Mouse (Mus musculus) layer of hippocampus, adult 9-11 months (tissue): ENCODE measurements around the gene Dcp1b.
"Not testable (repeated sequence)": the region's sequence is repeated elsewhere in the genome, so short reads cannot be mapped to it uniquely, and the experiment has no call there.

ENCODE experiments used
- DNase-seq: peaks from one replicate; pipeline ENCODE4 v3.0.0; 2022

Gene Dcp1b

GRCm38 (mm10) chr6:119196382-119197305 is 21.6 kb downstream of the Dcp1b start, which contains the start of gene Cacna1c:
Cacna1c (minus strand) TSS chr6:119196418.
- no peak for DNase-seq

DNA sequence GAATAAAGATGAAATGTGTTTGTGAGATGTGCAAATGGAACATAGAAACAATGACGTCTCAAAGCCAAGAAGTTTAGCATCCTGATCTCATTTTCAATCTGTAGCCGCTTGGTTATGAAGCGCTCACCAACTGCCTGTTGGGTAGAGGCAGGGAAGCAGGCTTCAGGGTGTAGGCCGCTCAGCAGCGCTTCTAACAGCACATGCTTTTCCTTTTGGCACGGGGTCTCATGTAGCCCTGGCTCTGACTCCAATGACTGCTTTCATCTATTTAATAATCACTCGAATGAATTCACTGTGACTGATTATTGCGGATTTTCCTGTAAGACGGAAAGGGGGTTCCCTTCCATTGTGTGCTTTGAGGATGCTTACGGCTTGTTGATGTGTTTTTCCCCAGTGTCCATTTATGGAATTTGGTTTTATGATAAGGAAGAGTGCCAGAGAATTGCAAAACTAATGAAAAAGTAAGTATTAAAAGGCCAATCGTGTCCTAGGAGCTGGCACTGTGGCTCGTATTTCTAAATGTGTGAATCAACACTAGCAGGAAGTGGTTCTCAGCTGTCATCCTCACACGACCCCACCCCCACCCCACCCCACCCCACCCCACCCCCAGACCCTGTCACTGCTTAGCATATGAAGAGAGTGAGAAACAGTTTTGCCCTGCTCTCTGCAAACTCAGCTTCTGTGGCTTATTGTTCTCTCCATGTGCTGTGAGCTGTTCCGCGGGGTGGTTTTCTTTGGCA is 23.7 kb downstream of the Dcp1b start:
- peak; percentile 52 for DNase-seq

GRCm38 (mm10) chr6:119199274-119199879 is 24.3 kb downstream of the Dcp1b start:
- no peak for DNase-seq

DNA sequence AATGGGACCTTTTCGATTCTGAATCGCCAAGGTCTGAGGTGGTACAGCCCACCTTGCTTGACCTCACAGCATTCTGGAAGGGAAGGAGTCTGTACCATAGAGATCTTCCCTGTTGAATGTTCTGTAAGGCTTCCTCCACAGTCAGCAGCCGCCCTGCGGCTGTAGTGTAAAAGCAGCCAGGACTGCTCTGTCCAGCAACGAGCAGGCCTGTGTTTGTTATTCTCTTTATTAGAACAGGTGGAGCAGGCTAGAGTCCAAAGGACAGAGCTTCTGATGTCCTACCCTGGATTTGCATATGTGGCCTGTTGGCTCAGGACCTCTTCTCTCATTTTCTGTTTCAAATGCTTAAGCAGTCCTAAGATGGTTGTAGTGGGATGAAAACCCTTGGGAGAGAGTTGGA is 25.3 kb downstream of the Dcp1b start:
- DNase-seq = no peak

GRCm38 (mm10) chr6:119201575-119201974 is 26.5 kb downstream of the Dcp1b start:
- DNase-seq = no peak

DNA sequence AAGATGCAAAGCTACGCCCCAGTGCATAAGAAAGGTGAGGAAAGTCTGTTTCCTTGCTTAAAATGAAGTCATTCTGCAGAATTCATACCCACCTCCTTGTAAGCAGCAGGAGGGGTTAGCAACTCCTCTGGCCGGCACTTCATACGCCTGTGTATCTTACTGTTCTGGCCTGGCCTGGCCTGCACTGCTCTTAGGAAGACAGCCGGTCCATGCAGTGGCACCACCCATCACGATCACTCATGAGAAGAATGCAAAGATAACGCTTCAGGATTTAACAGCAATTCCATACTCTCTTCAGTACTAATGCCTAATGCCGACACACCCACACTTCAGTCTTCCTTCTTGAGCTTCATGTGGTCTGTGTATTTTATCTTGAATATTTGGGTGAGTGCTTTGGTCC is 29.2 kb downstream of the Dcp1b start:
- DNase-seq = no peak

DNA sequence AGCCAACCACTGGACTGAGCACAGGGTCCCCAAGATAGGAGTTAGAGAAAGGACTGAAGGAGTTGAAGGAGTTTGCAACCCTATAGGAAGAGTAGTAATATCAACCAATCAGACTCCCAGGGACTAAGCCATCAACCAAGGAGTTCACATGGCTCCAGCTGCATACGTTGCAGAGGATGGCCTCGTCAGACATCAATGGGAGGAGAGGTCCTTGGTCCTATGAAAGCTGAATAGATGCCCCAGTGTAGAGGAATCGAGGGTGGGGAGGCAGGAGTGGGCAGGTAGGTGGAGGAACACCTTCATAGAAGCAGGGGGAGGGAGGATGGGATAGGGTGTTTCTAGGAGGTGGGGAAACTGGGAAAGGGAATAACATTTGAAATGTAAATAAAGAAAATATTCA is 29.9 kb downstream of the Dcp1b start:
- no peak for DNase-seq

DNA sequence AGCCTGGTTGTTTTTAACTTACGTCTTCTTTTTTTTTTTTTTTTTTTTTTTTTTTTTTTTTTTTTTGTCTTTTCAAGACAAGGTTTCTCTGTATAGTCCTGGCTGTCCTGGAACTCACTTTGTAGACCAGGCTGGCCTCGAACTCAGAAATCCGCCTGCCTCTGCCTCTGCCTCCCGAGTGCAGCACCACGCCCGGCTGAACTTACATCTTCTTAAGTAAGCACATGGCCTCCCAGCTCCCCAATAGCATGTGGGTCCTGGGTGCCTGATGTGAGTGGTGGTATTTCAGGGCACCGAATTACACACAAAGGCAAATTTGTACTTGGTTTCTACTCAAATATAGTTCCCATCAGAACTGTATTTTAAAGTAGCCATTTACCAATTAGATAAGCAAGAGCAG is 31.0 kb downstream of the Dcp1b start:
- DNase-seq = not testable (repeated sequence)

DNA sequence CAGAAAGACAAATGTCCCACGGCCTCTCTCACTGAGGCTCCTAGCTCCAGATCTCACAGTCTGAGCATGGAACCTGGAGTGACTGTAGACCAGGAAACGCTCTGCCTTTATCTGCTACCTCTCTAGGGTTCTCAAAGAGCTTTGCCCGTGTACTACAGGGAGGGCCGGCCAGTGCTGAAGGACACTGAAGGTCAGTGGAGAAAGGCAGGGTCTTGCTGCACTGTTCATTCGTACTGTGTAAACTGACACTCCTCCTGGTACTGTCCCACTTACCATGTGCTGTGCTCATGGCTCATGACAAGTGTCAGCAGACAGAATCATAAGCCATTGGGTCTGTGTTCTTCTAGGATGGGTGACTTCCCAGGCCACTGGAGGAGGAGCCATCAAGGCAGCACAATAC is 38.3 kb downstream of the Dcp1b start:
- no peak for DNase-seq

- no peak for DNase-seq
These were observed 39.1 kb downstream of the Dcp1b start for GRCm38 (mm10) chr6:119214190-119214589.

GRCm38 (mm10) chr6:119215040-119215613 is 40.1 kb downstream of the Dcp1b start:
- DNase-seq = no peak

- no peak for DNase-seq
These were observed 42.6 kb downstream of the Dcp1b start for GRCm38 (mm10) chr6:119217661-119218060.

GRCm38 (mm10) chr6:119218591-119218990 is 43.5 kb downstream of the Dcp1b start:
- DNase-seq = no peak

DNA sequence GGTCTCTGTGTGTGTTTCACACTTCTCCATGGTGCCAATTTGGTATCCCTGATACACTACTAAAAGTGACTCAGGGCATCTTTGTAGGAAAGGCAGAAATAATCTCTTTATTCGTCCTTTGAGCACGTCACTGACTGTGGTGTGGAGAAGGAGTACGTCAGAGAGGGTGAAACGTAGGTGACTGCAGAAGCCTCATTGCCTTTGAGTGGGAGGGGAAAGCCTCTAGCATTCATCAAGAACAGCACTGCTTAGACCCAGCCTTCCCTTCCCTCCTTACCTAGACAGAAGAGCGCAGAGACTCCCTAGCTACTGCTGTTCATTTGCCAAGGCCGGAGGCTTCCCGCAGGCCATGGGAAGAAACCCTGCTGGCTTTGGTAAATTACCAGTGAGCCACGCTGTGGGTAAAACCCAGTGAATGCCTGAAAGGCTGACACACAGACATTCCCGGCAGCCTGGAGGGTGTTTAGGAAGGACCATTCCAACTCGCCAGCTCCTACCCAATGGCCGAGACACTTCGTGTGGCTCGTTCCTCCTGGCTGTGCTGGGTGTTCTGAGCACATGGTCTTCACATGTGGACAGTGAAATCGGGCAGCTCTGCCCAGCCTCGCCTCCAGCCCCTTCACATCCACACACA is 44.3 kb downstream of the Dcp1b start:
- peak; percentile 9 for DNase-seq

DNA sequence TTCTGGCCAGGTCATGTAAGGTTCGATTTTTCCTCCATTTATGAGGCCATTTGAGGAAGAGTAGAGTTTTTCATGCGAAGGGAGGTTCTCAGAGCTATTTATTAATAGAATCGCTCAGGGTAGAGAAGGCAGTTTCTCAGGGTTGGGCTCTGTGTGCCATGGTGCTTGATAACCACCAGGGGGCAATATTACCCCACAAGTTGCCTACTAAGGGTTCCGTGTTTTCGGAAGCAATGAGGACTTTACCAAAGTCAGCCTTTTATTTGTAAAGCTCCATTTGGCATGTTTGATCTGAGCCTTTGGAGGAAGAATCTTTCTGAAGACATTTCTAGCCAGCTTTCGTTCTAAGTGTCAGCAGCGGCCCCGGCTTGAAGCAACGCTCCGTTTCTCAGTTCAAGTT is 45.2 kb downstream of the Dcp1b start:
- no peak for DNase-seq

- DNase-seq = no peak
These were observed 49.6 kb downstream of the Dcp1b start for GRCm38 (mm10) chr6:119224451-119225195.

DNA sequence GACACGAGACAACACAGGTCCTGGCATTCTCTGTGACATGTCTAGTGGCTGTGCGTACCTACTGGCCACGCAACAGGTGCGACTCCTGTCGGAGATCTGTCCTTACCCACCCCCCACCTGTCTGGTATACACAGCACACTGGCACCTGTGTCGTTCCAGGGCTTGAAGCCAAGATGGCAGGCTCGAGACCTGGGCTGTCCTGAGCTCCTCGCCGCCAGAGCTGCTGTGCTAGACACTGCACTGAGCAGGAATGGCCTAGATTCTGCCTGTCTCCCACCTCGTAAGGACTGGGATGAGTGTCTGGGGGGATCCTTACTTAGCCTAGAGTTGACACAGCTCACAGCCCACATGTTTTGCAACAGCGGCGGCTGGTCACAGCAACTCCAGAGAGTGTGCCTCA is 50.2 kb downstream of the Dcp1b start:
- no peak for DNase-seq

DNA sequence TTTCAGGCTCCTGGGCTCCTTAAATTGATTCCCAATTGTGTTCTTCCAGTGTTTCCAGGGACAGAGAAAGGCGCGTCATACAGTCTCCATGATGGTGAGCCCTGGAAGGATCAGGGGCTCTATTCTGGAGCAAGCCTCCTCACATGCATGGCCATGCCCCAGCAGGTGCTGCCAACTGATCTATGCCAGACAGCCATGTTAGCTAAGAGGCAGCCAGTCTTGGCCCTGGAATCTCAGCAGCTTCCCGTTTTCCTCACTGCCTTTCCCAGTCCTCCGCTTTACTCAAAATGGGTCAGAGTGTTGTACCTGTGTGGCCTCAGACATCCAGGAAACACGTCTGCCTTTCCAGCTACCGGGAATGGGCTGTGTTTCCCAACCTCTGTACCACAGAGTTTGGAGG is 50.7 kb downstream of the Dcp1b start:
- no peak for DNase-seq

DNA sequence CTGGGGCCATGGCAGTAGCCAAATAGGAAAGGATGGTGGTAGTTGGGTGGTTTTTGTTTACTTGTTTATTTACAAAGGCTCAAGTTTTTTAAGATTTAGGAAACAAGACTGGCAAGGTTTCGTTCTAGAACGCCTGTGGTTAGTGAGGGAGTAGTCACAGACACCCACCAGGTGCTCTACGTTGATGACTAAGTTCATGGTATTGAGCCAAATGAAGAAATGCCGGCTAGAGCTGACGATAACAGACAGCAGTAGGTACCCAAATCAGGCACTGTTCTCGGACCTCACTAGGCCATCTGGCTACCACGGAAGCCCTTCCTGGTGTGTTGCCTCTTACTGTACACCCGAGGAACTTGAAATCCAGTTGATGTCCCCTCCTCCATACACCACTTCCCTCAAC is 51.9 kb downstream of the Dcp1b start:
- DNase-seq = no peak

DNA sequence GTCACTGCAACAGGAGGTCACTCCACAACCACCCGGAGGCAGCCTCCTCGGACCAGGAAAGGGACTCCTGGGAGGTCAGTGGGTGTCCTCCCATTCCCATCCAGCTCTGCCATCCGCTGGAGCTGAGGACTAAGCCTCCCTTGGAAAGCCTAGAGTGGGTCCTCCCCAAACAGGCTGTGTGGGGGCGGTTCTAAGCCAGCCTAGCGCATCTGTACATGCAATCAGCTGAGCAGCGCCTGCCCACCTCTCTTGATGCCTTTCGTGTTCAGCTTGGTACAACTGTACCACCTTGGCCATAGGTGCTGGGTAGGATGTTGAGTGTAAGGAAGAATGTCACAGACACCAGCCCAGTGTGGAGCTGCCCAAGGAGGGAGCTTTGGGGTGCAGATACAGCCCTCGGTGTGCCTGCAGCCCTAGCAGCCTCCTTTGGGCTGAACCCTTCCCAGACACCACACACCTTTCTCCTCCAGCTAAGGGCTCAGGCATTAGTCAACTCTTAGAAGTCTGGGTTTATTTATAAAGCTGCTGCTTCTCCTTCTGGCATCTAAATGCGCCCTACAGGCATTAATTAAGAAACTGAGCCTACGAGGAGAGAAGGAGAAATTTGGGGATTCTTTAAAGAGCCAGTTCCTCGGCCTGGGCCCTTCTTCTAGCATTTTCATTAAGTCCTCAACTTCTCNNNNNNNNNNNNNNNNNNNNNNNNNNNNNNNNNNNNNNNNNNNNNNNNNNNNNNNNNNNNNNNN is 54.0 kb downstream of the Dcp1b start:
- DNase-seq = peak; percentile 63

DNA sequence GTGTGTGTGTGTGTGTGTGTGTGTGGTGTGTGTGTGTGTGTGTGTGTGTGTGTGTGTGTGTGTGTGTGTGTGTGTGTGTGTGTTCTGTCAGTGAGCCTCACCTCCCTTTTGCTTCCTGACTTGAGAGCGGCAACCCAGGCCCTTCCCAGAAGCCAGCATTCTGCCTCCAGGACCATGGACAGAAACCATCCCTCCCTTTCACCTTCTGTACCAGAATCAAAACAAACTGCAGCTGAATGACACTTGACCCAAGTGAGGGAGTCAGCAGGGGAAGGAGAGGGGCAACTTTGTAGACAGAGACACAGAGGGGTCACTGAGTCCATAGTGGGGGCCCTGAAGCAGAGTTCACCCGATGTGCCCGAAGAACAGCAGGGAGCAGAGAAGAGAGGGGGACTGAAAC is 58.0 kb downstream of the Dcp1b start:
- no peak for DNase-seq
